Mouse (Mus musculus) right cerebral cortex, postnatal 4 days (tissue): Measurements from ENCODE around the gene Slc38a4.
A peak's percentile ranks its signal among the peaks of the same experiment; 100 is the strongest.

Experiments
- DNase-seq: peaks from one replicate; pipeline ENCODE4 v3.0.0-alpha.2; 2022

Gene Slc38a4

GRCm38 (mm10) chr15:97055794-97056193 lies at the start of gene Slc38a4:
Gene Slc38a4, minus strand, starts transcription at chr15:97055956.
- DNase-seq = no peak

GRCm38 (mm10) chr15:97104889-97105391 lies 49.2 kb upstream of the Slc38a4 start:
- no peak for DNase-seq

- no peak for DNase-seq
These were observed 48.3 kb upstream of the Slc38a4 start for GRCm38 (mm10) chr15:97104048-97104447.

- no peak for DNase-seq
These were observed 47.1 kb upstream of the Slc38a4 start for GRCm38 (mm10) chr15:97102811-97103210.

- DNase-seq = no peak
These were observed 46.4 kb upstream of the Slc38a4 start for GRCm38 (mm10) chr15:97102181-97102580.

GRCm38 (mm10) chr15:97099101-97099500 lies 43.3 kb upstream of the Slc38a4 start:
- DNase-seq = no peak

GRCm38 (mm10) chr15:97097548-97097947 lies 41.8 kb upstream of the Slc38a4 start:
- no peak for DNase-seq

- no peak for DNase-seq
These were observed 33.8 kb upstream of the Slc38a4 start for GRCm38 (mm10) chr15:97089526-97089925.

- DNase-seq = peak; percentile 6
These were observed 30.1 kb upstream of the Slc38a4 start for GRCm38 (mm10) chr15:97085833-97086232.

- no peak for DNase-seq
These were observed 21.9 kb upstream of the Slc38a4 start for GRCm38 (mm10) chr15:97077665-97078064.

- DNase-seq = no peak
These were observed 20.3 kb upstream of the Slc38a4 start for GRCm38 (mm10) chr15:97076092-97076491.

- no peak for DNase-seq
These were observed 19.5 kb upstream of the Slc38a4 start for GRCm38 (mm10) chr15:97075240-97075639.

GRCm38 (mm10) chr15:97072859-97073826 lies 17.4 kb upstream of the Slc38a4 start:
- no peak for DNase-seq

GRCm38 (mm10) chr15:97067340-97068136 lies 11.8 kb upstream of the Slc38a4 start:
- DNase-seq = no peak

- no peak for DNase-seq
These were observed 11.2 kb upstream of the Slc38a4 start for GRCm38 (mm10) chr15:97066937-97067336.

GRCm38 (mm10) chr15:97063211-97063610 lies 7.5 kb upstream of the Slc38a4 start:
- no peak for DNase-seq

GRCm38 (mm10) chr15:97060973-97061372 lies 5.2 kb upstream of the Slc38a4 start:
- no peak for DNase-seq

GRCm38 (mm10) chr15:97060571-97060970 lies 4.8 kb upstream of the Slc38a4 start:
- no peak for DNase-seq

GRCm38 (mm10) chr15:97060102-97060501 lies 4.3 kb upstream of the Slc38a4 start:
- DNase-seq = no peak

- no peak for DNase-seq
These were observed 3.6 kb upstream of the Slc38a4 start for GRCm38 (mm10) chr15:97059071-97060041.

GRCm38 (mm10) chr15:97054767-97055489 lies 828 bp downstream of the Slc38a4 start:
- DNase-seq = no peak

- DNase-seq = no peak
These were observed 1.6 kb downstream of the Slc38a4 start for GRCm38 (mm10) chr15:97054131-97054530.
